Mouse (Mus musculus) erythroblast, embryonic 14.5 days (primary cell): ENCODE results near the gene Cox8c.

Experiments used
- GATA1 ChIP-seq: IDR thresholded peaks from 2 replicates; pipeline ENCODE4 v1.6.1; 2012; ENCODE audit warnings: low read length, inconsistent platforms, mixed read lengths
- TAL1 ChIP-seq: IDR thresholded peaks from 3 replicates; pipeline ENCODE4 v1.6.1; 2012; ENCODE audit warnings: low read length, inconsistent platforms, mixed read lengths

DNA sequence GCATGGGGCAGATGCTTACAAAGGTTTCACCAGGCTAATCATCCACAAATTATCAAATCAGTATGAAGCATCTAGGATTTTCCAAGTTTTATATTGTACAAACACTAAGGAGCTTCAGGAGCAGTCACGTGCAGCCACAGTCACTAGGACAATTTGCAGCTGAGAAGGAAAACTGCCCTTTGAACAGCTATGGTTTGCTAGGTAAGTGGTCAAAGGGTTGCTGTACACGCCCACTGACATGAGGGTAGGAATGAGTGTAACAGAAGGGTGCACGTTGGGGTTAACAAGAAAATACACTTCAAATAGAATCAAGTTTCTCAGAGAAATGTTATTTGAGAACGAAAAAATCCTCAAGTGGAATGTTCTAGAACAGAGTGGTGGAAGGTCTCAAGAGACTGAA, 30.6 kb downstream of the Cox8c start:
- TF ChIP-seq GATA1 (no peak), TAL1 (no peak)
